Mouse (Mus musculus): Measurements from ENCODE around the gene Prss16.

- TF ChIP-seq POLR2A (IDR thresholded peaks at IDR 0.05; ENCODE audit: borderline replicate concordance, insufficient read depth, low read length) (no peak), CTCF (IDR thresholded peaks at IDR 0.05; ENCODE audit: borderline replicate concordance, insufficient read depth, low read depth, low read length) (no peak)
These were observed 40.3 kb downstream of the Prss16 start for GRCm38 (mm10) chr13:21969269-21969668.
